Mouse (Mus musculus): ENCODE measurements around the gene Cyb561a3. TPM values are rescaled to one million over a fixed set of nuclear protein-coding genes. Genes with fewer than 3 reads are reported as not detected.

The Cyb561a3 gene
- polyA plus RNA-seq (2014; fragmentation: Illumina TruSeq; extraction: RNeasy Lipid Tissue Mini Kit (QIAGEN cat#74804); ENCODE audit: low replicate concordance), result 2.1 TPM

DNA sequence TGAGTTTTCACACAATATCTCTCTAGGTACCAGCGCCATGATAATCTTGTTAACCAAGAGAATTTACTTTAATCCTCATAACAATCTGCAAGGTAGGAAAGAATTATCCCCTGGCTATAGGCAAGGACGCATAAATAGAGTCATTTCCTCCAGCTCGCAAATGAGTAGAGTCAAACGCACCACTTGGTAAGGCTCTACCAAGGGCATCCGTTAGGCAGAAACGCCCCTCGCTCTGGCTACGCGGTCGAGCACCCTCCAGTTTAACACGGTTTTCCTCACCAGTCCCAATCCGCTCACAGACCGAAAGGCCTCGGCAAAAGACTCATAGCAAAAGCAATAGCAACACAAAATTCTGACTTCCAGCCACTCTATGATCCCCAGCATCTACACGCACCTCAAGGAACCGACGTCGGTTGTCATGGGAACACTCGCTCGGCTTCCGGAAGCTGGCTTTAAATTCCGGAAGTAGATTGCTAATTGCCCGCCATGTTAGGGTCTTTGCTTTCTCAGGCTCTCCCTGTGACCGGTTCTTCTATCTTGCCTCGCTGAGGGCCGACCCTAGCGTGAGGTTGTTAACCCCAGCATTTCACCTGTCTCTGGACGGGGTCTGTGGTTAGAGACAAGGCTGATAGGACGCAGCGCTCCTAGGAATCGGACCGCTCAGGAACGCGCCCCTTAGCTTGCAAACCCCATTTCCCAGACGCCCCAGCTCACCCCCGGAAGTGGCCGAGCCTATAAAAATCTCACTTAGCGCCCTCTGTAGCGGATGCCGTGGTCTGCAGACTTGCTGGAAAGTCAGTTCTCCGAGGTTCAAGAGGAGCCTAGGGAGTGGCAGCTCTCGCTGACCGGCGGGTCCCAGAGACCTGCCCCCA is at the start of gene Cyb561a3, which contains the start of gene Tmem138:
Cyb561a3 (plus strand) TSS at position 483 of the 872 bp plus-strand sequence.
Tmem138 (minus strand) TSS at position 673 of the 872 bp plus-strand sequence.

DNA sequence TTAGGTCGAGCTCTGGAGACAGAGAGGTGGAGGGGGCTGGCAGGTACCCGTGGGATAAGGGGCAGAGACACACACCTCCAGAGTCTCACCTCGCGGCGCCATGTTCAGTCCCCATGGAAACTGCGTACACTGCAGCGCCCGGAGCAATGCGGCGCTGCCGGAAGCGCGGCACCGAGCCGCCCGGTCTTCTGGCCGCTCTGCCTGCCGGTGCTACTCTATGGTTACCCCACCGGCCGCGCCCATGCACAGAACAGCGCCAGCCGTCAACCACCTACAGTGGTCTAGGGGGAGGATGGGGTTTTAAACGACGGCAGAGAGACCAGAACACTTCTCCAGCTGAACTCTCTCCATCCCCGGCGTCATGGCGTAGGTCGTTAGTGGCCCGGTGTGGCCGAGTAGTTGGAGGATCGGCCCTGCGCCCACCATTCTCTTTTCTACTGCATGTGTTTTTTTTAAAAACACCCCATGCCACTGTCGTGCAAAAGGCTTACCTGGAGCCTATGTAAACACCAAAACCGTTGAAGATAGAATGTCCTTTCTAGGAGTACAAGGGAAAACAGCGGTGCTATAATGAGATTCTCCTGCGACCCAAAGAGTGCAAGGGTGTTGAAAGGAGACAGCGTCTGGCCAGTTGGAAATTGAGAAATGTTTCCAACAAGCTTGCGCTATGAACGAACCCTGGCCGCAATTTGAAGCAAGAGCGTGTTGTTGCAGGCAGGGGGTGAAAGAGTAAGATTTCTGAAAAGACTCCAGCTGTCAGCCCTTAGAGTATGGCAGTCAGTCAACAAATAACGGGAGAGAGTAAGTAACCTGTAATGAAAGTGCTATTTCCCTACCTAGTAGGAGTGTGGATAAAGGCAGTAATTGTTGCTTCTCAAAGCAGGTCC is 21.1 kb upstream of the Cyb561a3 start, which contains the start of gene Tmem216:
Tmem216 (minus strand) TSS at position 615 of the 887 bp plus-strand sequence.

DNA sequence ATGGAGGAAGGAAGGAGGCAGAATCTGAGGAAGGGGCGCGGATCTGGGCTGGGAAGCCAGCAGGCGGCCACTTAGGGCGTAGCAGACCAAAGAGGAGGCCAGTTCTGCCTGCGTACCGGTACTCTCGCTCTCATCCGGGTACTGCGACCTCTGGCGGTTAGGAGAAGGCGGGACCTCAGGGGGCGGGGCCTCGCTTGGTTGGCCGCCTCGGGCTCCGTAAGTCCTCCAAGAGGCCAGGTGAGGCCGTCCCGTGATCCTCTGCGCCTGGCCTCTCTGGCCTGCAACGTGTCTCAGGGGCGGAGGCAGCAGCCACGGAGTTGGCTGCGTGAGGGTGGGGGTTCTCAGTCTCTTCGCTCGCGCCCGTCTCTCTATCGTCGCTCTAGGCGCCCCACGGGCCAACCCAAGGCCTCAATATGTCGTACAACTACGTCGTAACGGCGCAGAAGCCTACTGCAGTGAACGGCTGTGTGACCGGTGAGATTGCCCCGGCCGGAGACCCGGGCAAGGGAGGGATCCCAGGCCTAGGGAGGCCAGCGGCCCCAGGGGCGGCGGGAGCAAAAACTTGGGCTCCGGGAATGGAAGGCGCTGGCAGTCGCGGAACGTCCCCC is 28.4 kb downstream of the Cyb561a3 start, which contains the start of the genes Ddb1 and Tkfc:
Ddb1 (plus strand) TSS at position 35 of the 608 bp plus-strand sequence.
Tkfc (minus strand) TSS at position 362 of the 608 bp plus-strand sequence.

DNA sequence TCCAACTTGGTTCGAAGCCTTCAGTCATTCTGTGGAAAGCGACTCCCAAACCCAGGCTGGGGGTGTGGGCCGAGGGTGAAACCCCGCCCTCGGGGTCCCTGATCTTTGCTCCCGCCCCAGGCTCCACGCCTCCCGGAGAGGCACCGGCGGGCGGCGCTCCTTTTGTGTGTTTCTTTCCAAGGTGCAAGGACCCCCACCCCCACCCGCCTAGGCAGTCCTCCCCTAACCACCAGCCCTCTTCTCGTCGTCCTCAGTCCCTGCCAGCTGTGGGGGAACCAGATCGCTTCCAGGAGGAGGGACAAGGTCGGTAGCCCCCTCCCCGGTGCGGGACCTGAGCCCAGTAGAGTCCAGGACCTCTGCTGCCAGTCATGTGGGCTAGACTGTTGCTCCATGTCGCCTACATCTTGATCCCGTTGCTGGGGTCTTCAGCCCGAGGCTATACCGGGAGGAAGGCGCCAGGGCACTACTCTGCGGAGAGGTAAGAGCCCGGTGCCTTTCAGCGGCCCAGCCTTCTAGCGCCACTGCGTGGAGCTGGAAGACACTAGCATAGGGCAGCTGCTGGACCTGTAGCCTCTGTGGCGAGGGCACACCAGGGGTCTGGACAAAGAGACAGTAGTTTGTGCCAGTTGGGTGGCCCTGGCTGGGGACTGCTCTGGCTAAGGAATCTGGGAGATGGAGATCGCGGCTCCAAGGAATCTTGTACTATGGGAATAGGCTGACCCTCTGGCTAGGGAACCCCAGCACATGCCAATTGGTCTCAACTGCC is 57.3 kb downstream of the Cyb561a3 start, which contains the start of gene Vwce:
Vwce (plus strand) TSS at position 108 of the 766 bp plus-strand sequence.

Other genes starting within 250 kb of the Cyb561a3 start
- 1.2 TPM for gene Syt7, start 188.1 kb upstream of the Cyb561a3 start, polyA plus RNA-seq (2014; fragmentation: Illumina TruSeq; extraction: RNeasy Lipid Tissue Mini Kit (QIAGEN cat#74804); ENCODE audit: low replicate concordance)
- gene Lrrc10b, start 119.7 kb upstream of the Cyb561a3 start, polyA plus RNA-seq (2014; fragmentation: Illumina TruSeq; extraction: RNeasy Lipid Tissue Mini Kit (QIAGEN cat#74804); ENCODE audit: low replicate concordance), result not detected
- gene Ppp1r32, start 94.2 kb upstream of the Cyb561a3 start, polyA plus RNA-seq (2014; fragmentation: Illumina TruSeq; extraction: RNeasy Lipid Tissue Mini Kit (QIAGEN cat#74804); ENCODE audit: low replicate concordance), result not detected
- gene Cpsf7, start 51.9 kb upstream of the Cyb561a3 start, polyA plus RNA-seq (2014; fragmentation: Illumina TruSeq; extraction: RNeasy Lipid Tissue Mini Kit (QIAGEN cat#74804); ENCODE audit: low replicate concordance), result 66.4 TPM
- 51.4 TPM for gene Sdhaf2, start 51.0 kb upstream of the Cyb561a3 start, polyA plus RNA-seq (2014; fragmentation: Illumina TruSeq; extraction: RNeasy Lipid Tissue Mini Kit (QIAGEN cat#74804); ENCODE audit: low replicate concordance)
- gene Tmem216, start 20.9 kb upstream of the Cyb561a3 start, polyA plus RNA-seq (2014; fragmentation: Illumina TruSeq; extraction: RNeasy Lipid Tissue Mini Kit (QIAGEN cat#74804); ENCODE audit: low replicate concordance), result 1.3 TPM
- 2.0 TPM for gene Tmem138, start 190 bp downstream of the Cyb561a3 start, polyA plus RNA-seq (2014; fragmentation: Illumina TruSeq; extraction: RNeasy Lipid Tissue Mini Kit (QIAGEN cat#74804); ENCODE audit: low replicate concordance)
- gene Ddb1, start 28.2 kb downstream of the Cyb561a3 start, polyA plus RNA-seq (2014; fragmentation: Illumina TruSeq; extraction: RNeasy Lipid Tissue Mini Kit (QIAGEN cat#74804); ENCODE audit: low replicate concordance), result 63.5 TPM
- 29.7 TPM for gene Tkfc, start 28.5 kb downstream of the Cyb561a3 start, polyA plus RNA-seq (2014; fragmentation: Illumina TruSeq; extraction: RNeasy Lipid Tissue Mini Kit (QIAGEN cat#74804); ENCODE audit: low replicate concordance)
- 3.6 TPM for gene Vwce, start 57.0 kb downstream of the Cyb561a3 start, polyA plus RNA-seq (2014; fragmentation: Illumina TruSeq; extraction: RNeasy Lipid Tissue Mini Kit (QIAGEN cat#74804); ENCODE audit: low replicate concordance)
- not detected for gene Pga5, start 100.9 kb downstream of the Cyb561a3 start, polyA plus RNA-seq (2014; fragmentation: Illumina TruSeq; extraction: RNeasy Lipid Tissue Mini Kit (QIAGEN cat#74804); ENCODE audit: low replicate concordance)
- gene Vps37c, start 111.6 kb downstream of the Cyb561a3 start, polyA plus RNA-seq (2014; fragmentation: Illumina TruSeq; extraction: RNeasy Lipid Tissue Mini Kit (QIAGEN cat#74804); ENCODE audit: low replicate concordance), result 1.3 TPM
- gene Cd5, start 161.8 kb downstream of the Cyb561a3 start, polyA plus RNA-seq (2014; fragmentation: Illumina TruSeq; extraction: RNeasy Lipid Tissue Mini Kit (QIAGEN cat#74804); ENCODE audit: low replicate concordance), result not detected

All from small intestine, adult 10 weeks (tissue).